Mouse (Mus musculus) CH12.LX (cell line): ENCODE results near the gene Prap1. TPM values are rescaled to one million over a fixed set of nuclear protein-coding genes. Genes with fewer than 3 reads are reported as not detected.

Experiments
- DNase-seq: peaks from one replicate; pipeline ENCODE4 v3.0.0-alpha.2; 2013; ENCODE audit errors: extremely low read depth
- H3K27ac ChIP-seq: 2 replicates; pipeline ENCODE4 v1.5.1; 2012; ENCODE audit warnings: low read depth, mild to moderate bottlenecking, control low read depth, moderate library complexity; ENCODE audit not compliant: insufficient read depth
- H3K27me3 ChIP-seq: replicated peaks from 2 replicates; pipeline ENCODE3; 2012; ENCODE audit warnings: inconsistent platforms
- H3K36me3 ChIP-seq, 2 experiments: replicated peaks in 1 of 2; 2 replicates each; pipeline versions ENCODE3 to v1.6.1; 2012; ENCODE audit warnings: inconsistent platforms in 1 of 2, low read length in 1 of 2, mild to moderate bottlenecking in 1 of 2, mixed read lengths in 1 of 2, moderate library complexity in 1 of 2; ENCODE audit not compliant: control insufficient read depth in 1 of 2, insufficient read depth in 1 of 2
- H3K4me1 ChIP-seq, 2 experiments: 2 replicates each; pipeline ENCODE4 v1.6.1; 2012; ENCODE audit warnings: inconsistent platforms in 1 of 2, moderate library complexity in 1 of 2; ENCODE audit not compliant: insufficient read depth in 2 of 2, control insufficient read depth in 1 of 2
- H3K4me2 ChIP-seq: 2 replicates; pipeline ENCODE4 v1.6.1; 2012; ENCODE audit warnings: low read depth, mild to moderate bottlenecking, control low read depth; ENCODE audit not compliant: poor library complexity, insufficient read depth, severe bottlenecking
- H3K4me3 ChIP-seq, 3 experiments: fragments of 150-350 bp in 1 of 3; sonication (generic) in 1 of 3; replicated peaks in 1 of 3; 2 replicates each; pipeline versions ENCODE3 to v1.5.1; 2011 to 2012; ENCODE audit warnings: low read depth in 2 of 3, low read length in 2 of 3, mild to moderate bottlenecking in 2 of 3, moderate library complexity in 2 of 3, control low read depth in 1 of 3, improper control_type of control experiment in 1 of 3, inconsistent platforms in 1 of 3, mixed read lengths in 1 of 3; ENCODE audit not compliant: poor library complexity in 1 of 3
- H3K79me2 ChIP-seq: replicated peaks from 2 replicates; pipeline ENCODE4 v1.6.1; 2012; ENCODE audit warnings: mild to moderate bottlenecking, moderate library complexity; ENCODE audit not compliant: control insufficient read depth, poor library complexity, insufficient read depth, severe bottlenecking; ENCODE audit errors: extremely low read depth
- H3K9ac ChIP-seq: 2 replicates; pipeline ENCODE4 v1.6.1; 2012; ENCODE audit warnings: low read depth, mild to moderate bottlenecking, control low read depth, moderate library complexity; ENCODE audit not compliant: insufficient read depth
- H3K9me3 ChIP-seq: replicated peaks from 2 replicates; pipeline ENCODE3; 2012; ENCODE audit warnings: low read length, inconsistent platforms, mixed read lengths
- CHD2 ChIP-seq: IDR thresholded peaks from 2 replicates; pipeline ENCODE4 v1.6.1; 2011; ENCODE audit warnings: low read length, improper control_type of control experiment
- CTCF ChIP-seq, 2 experiments: IDR thresholded peaks in 1 of 2; conservative IDR thresholded peaks in 1 of 2; 2 replicates each; pipeline ENCODE4 v1.5.1; 2011 to 2012; ENCODE audit warnings: low read depth in 2 of 2, low read length in 2 of 2, improper control_type of control experiment in 1 of 2, inconsistent platforms in 1 of 2, mild to moderate bottlenecking in 1 of 2, moderate library complexity in 1 of 2
- ELF1 ChIP-seq: IDR thresholded peaks from 2 replicates; pipeline ENCODE4 v1.6.1; 2014; ENCODE audit warnings: low read depth, mild to moderate bottlenecking, inconsistent platforms, low read length, improper control_type of control experiment
- GABPA ChIP-seq: IDR thresholded peaks from 2 replicates; pipeline ENCODE4 v1.6.1; 2012; ENCODE audit warnings: low read depth, low read length, improper control_type of control experiment, inconsistent platforms; ENCODE audit not compliant: insufficient replicate concordance
- HCFC1 ChIP-seq: IDR thresholded peaks from 2 replicates; pipeline ENCODE4 v1.6.1; 2012; ENCODE audit warnings: low read depth, mild to moderate bottlenecking, inconsistent platforms, low read length, improper control_type of control experiment
- JUN ChIP-seq: IDR thresholded peaks from 2 replicates; pipeline ENCODE4 v1.6.1; 2011; ENCODE audit warnings: low read depth, mild to moderate bottlenecking, low read length, improper control_type of control experiment, moderate library complexity; ENCODE audit not compliant: insufficient read depth
- JUND ChIP-seq: conservative IDR thresholded peaks from 2 replicates; pipeline ENCODE4 v1.6.1; 2011; ENCODE audit warnings: low read depth, low read length, improper control_type of control experiment
- MAFK ChIP-seq: IDR thresholded peaks from 2 replicates; pipeline ENCODE4 v1.6.1; 2011; ENCODE audit warnings: low read length, improper control_type of control experiment; ENCODE audit not compliant: insufficient replicate concordance
- MAZ ChIP-seq: IDR thresholded peaks from 2 replicates; pipeline ENCODE4 v1.6.1; 2012; ENCODE audit warnings: low read depth, mild to moderate bottlenecking, inconsistent platforms, low read length, improper control_type of control experiment, moderate library complexity
- MXI1 ChIP-seq: IDR thresholded peaks from 2 replicates; pipeline ENCODE4 v1.6.1; 2011; ENCODE audit warnings: mild to moderate bottlenecking, low read depth, low read length, improper control_type of control experiment
- MYC ChIP-seq: IDR thresholded peaks from 2 replicates; pipeline ENCODE4 v1.6.1; 2011; ENCODE audit warnings: low read depth, mild to moderate bottlenecking, improper control_type of control experiment, low read length
- NELFE ChIP-seq: IDR thresholded peaks from 2 replicates; pipeline ENCODE4 v1.6.1; 2011; ENCODE audit warnings: low read depth, low read length, improper control_type of control experiment
- PAX5 ChIP-seq: IDR thresholded peaks from 2 replicates; pipeline ENCODE4 v1.6.1; 2012; ENCODE audit warnings: low read length, inconsistent platforms, mixed read lengths
- RAD21 ChIP-seq: IDR thresholded peaks from 2 replicates; pipeline ENCODE4 v1.6.1; 2011; ENCODE audit warnings: low read depth, mild to moderate bottlenecking, low read length, improper control_type of control experiment, moderate library complexity
- RCOR1 ChIP-seq: conservative IDR thresholded peaks from 2 replicates; pipeline ENCODE4 v1.6.1; 2012; ENCODE audit warnings: low read depth, mild to moderate bottlenecking, inconsistent platforms, low read length, improper control_type of control experiment
- SIN3A ChIP-seq: IDR thresholded peaks from 2 replicates; pipeline ENCODE4 v1.6.1; 2012; ENCODE audit warnings: low read length, improper control_type of control experiment, inconsistent platforms
- SMC3 ChIP-seq: IDR thresholded peaks from 2 replicates; pipeline ENCODE4 v1.6.1; 2011; ENCODE audit warnings: low read depth, low read length, improper control_type of control experiment
- UBTF ChIP-seq: IDR thresholded peaks from 2 replicates; pipeline ENCODE4 v1.6.1; 2012; ENCODE audit warnings: low read depth, mild to moderate bottlenecking, inconsistent platforms, low read length, improper control_type of control experiment, moderate library complexity
- USF2 ChIP-seq: conservative IDR thresholded peaks from 2 replicates; pipeline ENCODE4 v1.6.1; 2011; ENCODE audit warnings: low read depth, low read length, improper control_type of control experiment
- ZC3H11A ChIP-seq: IDR thresholded peaks from 2 replicates; pipeline ENCODE4 v1.6.1; 2012; ENCODE audit warnings: low read depth, mild to moderate bottlenecking, inconsistent platforms, low read length, improper control_type of control experiment
- ZKSCAN1 ChIP-seq: IDR thresholded peaks from 2 replicates; pipeline ENCODE4 v1.6.1; 2012; ENCODE audit warnings: low read depth, inconsistent platforms, low read length, improper control_type of control experiment, borderline replicate concordance
- ZNF384 ChIP-seq: IDR thresholded peaks from 2 replicates; pipeline ENCODE4 v1.6.1; 2012; ENCODE audit warnings: low read depth, low read length, improper control_type of control experiment, inconsistent platforms
- dilution Hi-C: fragments of 300-500 bp; cut with MboI; formaldehyde crosslinking; loops from 2 replicates; pipeline ENCODE4 v1.14.3; 2020; ENCODE audit warnings: low sequenced_read_pairs; ENCODE audit not compliant: extremely low pct_unique_long_range_greater_than_20kb, extremely low pct_ligation_motif_present
- in situ Hi-C: fragments of 300-500 bp; cut with MboI; formaldehyde crosslinking; loops from 3 replicates; pipeline ENCODE4 v1.14.3; 2019; ENCODE audit warnings: low sequenced_read_pairs, low pct_ligation_motif_present, low pct_unique_long_range_greater_than_20kb, mixed read lengths
- polyA plus RNA-seq: library from polyadenylated mRNA; unstranded; fragments of >175 nt; gene quantifications from 2 replicates; pipeline ENCODE4 v1.2.1, GENCODE M21; 2012; ENCODE audit warnings: low read depth; ENCODE audit not compliant: insufficient read length
- total RNA-seq, 2 experiments: library from RNA; depleted of rRNA; stranded (reverse); fragments of 300-350 nt in 1 of 2; fragments of >200 nt in 1 of 2; gene quantifications; 2 replicates each; pipeline ENCODE4 v1.2.3; 2012 to 2014

Gene Prap1
- total and polyA plus RNA-seq, 3 experiments = not detected

- Histone ChIP-seq H3K4me3 (no peak overlapping the region), H3K36me3 (peaks cover 47 to 63% of the 10 kb centered on the region in 2 experiments), H3K4me2 (no peak overlapping the region), H3K9ac (no peak overlapping the region), H3K27me3 (no peaks in the 10 kb centered on the region), H3K9me3 (no peaks in the 10 kb centered on the region), H3K79me2 (peaks cover 2% of the 10 kb centered on the region), H3K27ac (no peak overlapping the region), H3K4me1 (peaks cover 3 to 13% of the 10 kb centered on the region in 2 experiments; a peak in 2 of 4 replicates)
- in situ Hi-C loops (no loop called here), dilution Hi-C loops (no loop called here)
- no peak for DNase-seq
- TF ChIP-seq PAX5 (no peak), ZNF384 (no peak), CHD2 (no peak), ZKSCAN1 (no peak), RAD21 (no peak)
Observed at GRCm38 (mm10) chr7:140111943-140112342, 18.7 kb downstream of the Prap1 start.

- DNase-seq = no peak
- H3K9me3 ChIP-seq = no peaks in the 10 kb centered on the region
- peak within 1 kb of the TSS; percentile 83 for H3K4me2 ChIP-seq
- dilution Hi-C loops = no loop called here
- peaks cover 2% of the 10 kb centered on the region for H3K79me2 ChIP-seq
- peaks cover 7 to 41% of the 10 kb centered on the region in 2 experiments; a peak in 3 of 4 replicates for H3K4me1 ChIP-seq
- peak within 1 kb of the TSS; percentile 73 to 97 (median 83) for H3K4me3 ChIP-seq
- TF ChIP-seq CTCF (conservative IDR thresholded peaks at IDR 0.05 in 1 of 2, IDR thresholded peaks at IDR 0.05 in 1 of 2; ENCODE audit: low read depth in 2 of 2, low read length in 2 of 2) (no peak), SIN3A (peak; percentile 62; the same call in 1 of the 2 replicates)
- TF ChIP-seq, all 38 proteins: peak for 1
- Histone ChIP-seq H3K27me3 (no peaks in the 10 kb centered on the region), H3K9ac (peak within 1 kb of the TSS; percentile 96), H3K36me3 (peaks cover 16 to 33% of the 10 kb centered on the region in 2 experiments), H3K27ac (peak within 1 kb of the TSS; percentile 84)
- in situ Hi-C loops = no loop called here
Observed at GRCm38 (mm10) chr7:140115583-140116328, 22.6 kb downstream of the Prap1 start, which contains the start of gene Paox. Gene Paox, plus strand, starts transcription at chr7:140115799.

- Histone ChIP-seq H3K9ac (peak within 1 kb of the TSS; percentile 96), H3K9me3 (no peaks in the 10 kb centered on the region), H3K36me3 (peaks cover 11 to 27% of the 10 kb centered on the region in 2 experiments), H3K27me3 (no peaks in the 10 kb centered on the region), H3K4me3 (peak within 1 kb of the TSS; percentile 73 to 97 (median 83)), H3K4me2 (peak within 1 kb of the TSS; percentile 83), H3K79me2 (peaks cover 2% of the 10 kb centered on the region), H3K27ac (peak within 1 kb of the TSS; percentile 84), H3K4me1 (peaks cover 9 to 46% of the 10 kb centered on the region in 2 experiments; a peak in 3 of 4 replicates)
- dilution Hi-C loops (no loop called here), in situ Hi-C loops (no loop called here)
- DNase-seq = peak; percentile 93
- TF ChIP-seq PAX5 (no peak), ELF1 (peak; percentile 77), MAZ (peak; percentile 82; the same call in 1 of the 2 replicates), NELFE (peak; percentile 89), HCFC1 (peak; percentile 39; the same call in 1 of the 2 replicates), ZC3H11A (no peak), RAD21 (no peak), MAFK (no peak), USF2 (no peak; the same call in 1 of the 2 replicates), JUN (no peak), GABPA (no peak), MXI1 (peak; percentile 65), UBTF (no peak), MYC (peak; percentile 51; the same call in 1 of the 2 replicates), JUND (no peak), SMC3 (no peak), RCOR1 (no peak)
Observed at GRCm38 (mm10) chr7:140116329-140117054, 23.3 kb downstream of the Prap1 start, which contains the start of gene Echs1. Gene Echs1, minus strand, starts transcription at chr7:140116476.
